Mouse (Mus musculus): ENCODE results near the gene Lgalsl. TPM values are rescaled to one million over a fixed set of nuclear protein-coding genes. Genes with fewer than 3 reads are reported as not detected.

Gene Lgalsl
- total and polyA plus RNA-seq, 3 experiments: 0.11 TPM; not detected in 2

- Histone ChIP-seq H3K9me3 (replicated peaks) (no peaks in the 10 kb centered on the region), H3K36me3 (replicated peaks) (no peaks in the 10 kb centered on the region), H3K4me3 (ENCODE audit: low read depth, low read length) (no peak overlapping the region), H3K4me1 (ENCODE audit: insufficient read depth, low read depth, low read length) (no peaks in the 10 kb centered on the region), H3K27me3 (ENCODE audit: insufficient read depth, low read length) (peaks cover 13% of the 10 kb centered on the region)
- no peak for TF ChIP-seq GATA2 (IDR thresholded peaks at IDR 0.05; ENCODE audit: borderline replicate concordance, low read depth, low read length)
- no peak for ATAC-seq (ENCODE audit: extremely low read depth, insufficient number of reproducible peaks, low FRiP score, poor library complexity, severe bottlenecking)
- DNase-seq (ENCODE audit: low spot score): no peak
Observed at GRCm38 (mm10) chr11:20813901-20814523, 16.8 kb downstream of the Lgalsl start.

- ATAC-seq (ENCODE audit: extremely low read depth, insufficient number of reproducible peaks, low FRiP score, poor library complexity, severe bottlenecking) (no peak), DNase-seq (ENCODE audit: low spot score) (no peak)
- TF ChIP-seq POLR2AphosphoS5 (IDR thresholded peaks at IDR 0.05; ENCODE audit: insufficient replicate concordance, low read depth, low read length): no peak
- TF ChIP-seq GATA1 (IDR thresholded peaks at IDR 0.05; ENCODE audit: borderline replicate concordance, low read length): no peak
- TF ChIP-seq GATA2 (IDR thresholded peaks at IDR 0.05; ENCODE audit: borderline replicate concordance, low read depth, low read length): no peak
- TF ChIP-seq TAL1 (conservative IDR thresholded peaks at IDR 0.05; ENCODE audit: low read depth, low read length): no peak
- no peak for TF ChIP-seq CTCF (IDR thresholded peaks at IDR 0.05; ENCODE audit: low read depth, low read length)
- no peak overlapping the region for H3K4me3 ChIP-seq (ENCODE audit: low read depth, low read length)
- H3K27me3 ChIP-seq (ENCODE audit: insufficient read depth, low read length): peaks cover 13% of the 10 kb centered on the region
- H3K9me3 ChIP-seq (replicated peaks): no peaks in the 10 kb centered on the region
- H3K4me1 ChIP-seq (ENCODE audit: insufficient read depth, low read depth, low read length): no peaks in the 10 kb centered on the region
- no peaks in the 10 kb centered on the region for H3K36me3 ChIP-seq (replicated peaks)
Observed at GRCm38 (mm10) chr11:20812153-20812887, 18.5 kb downstream of the Lgalsl start.

DNA sequence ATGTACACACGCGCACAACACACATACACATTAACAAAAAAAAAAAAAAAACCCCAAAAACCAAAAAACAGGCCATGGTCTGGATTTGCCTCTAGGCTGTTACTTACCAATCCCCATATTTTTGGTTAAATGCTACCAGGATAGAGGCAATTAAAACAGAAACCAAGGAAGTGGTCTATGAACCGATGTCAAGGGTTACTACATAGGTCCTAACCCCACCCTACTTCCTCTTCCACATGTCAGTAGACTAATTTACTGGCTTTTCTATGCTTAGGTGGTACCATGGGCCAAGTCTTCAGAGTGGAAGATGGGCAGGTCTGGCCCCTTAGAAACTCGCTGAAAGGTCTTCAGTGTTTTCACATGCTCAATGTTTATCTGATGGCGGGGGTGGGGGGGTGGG, 24.2 kb downstream of the Lgalsl start:
- TF ChIP-seq TAL1 (conservative IDR thresholded peaks at IDR 0.05; ENCODE audit: low read depth, low read length) (no peak), POLR2AphosphoS5 (IDR thresholded peaks at IDR 0.05; ENCODE audit: insufficient replicate concordance, low read depth, low read length) (no peak), GATA1 (IDR thresholded peaks at IDR 0.05; ENCODE audit: borderline replicate concordance, low read length) (no peak), GATA2 (IDR thresholded peaks at IDR 0.05; ENCODE audit: borderline replicate concordance, low read depth, low read length) (no peak), CTCF (IDR thresholded peaks at IDR 0.05; ENCODE audit: low read depth, low read length) (no peak)
- Histone ChIP-seq H3K27me3 (ENCODE audit: insufficient read depth, low read length) (peaks cover 4% of the 10 kb centered on the region; the same call in 1 of the 2 replicates), H3K4me3 (ENCODE audit: low read depth, low read length) (no peak overlapping the region), H3K36me3 (replicated peaks) (no peaks in the 10 kb centered on the region), H3K4me1 (ENCODE audit: insufficient read depth, low read depth, low read length) (no peaks in the 10 kb centered on the region), H3K9me3 (replicated peaks) (no peaks in the 10 kb centered on the region)
- DNase-seq (ENCODE audit: low spot score) (no peak), ATAC-seq (ENCODE audit: extremely low read depth, insufficient number of reproducible peaks, low FRiP score, poor library complexity, severe bottlenecking) (no peak)

- Histone ChIP-seq H3K9me3 (replicated peaks) (no peaks in the 10 kb centered on the region), H3K36me3 (replicated peaks) (no peaks in the 10 kb centered on the region), H3K4me3 (ENCODE audit: low read depth, low read length) (no peak overlapping the region), H3K27me3 (ENCODE audit: insufficient read depth, low read length) (peaks cover under 1% of the 10 kb centered on the region; the same call in 1 of the 2 replicates), H3K4me1 (ENCODE audit: insufficient read depth, low read depth, low read length) (no peaks in the 10 kb centered on the region)
- DNase-seq (ENCODE audit: low spot score): no peak
- ATAC-seq (ENCODE audit: extremely low read depth, insufficient number of reproducible peaks, low FRiP score, poor library complexity, severe bottlenecking): no peak
- TF ChIP-seq CTCF (IDR thresholded peaks at IDR 0.05; ENCODE audit: low read depth, low read length) (no peak), GATA1 (IDR thresholded peaks at IDR 0.05; ENCODE audit: borderline replicate concordance, low read length) (no peak), GATA2 (IDR thresholded peaks at IDR 0.05; ENCODE audit: borderline replicate concordance, low read depth, low read length) (no peak), TAL1 (conservative IDR thresholded peaks at IDR 0.05; ENCODE audit: low read depth, low read length) (no peak), POLR2AphosphoS5 (IDR thresholded peaks at IDR 0.05; ENCODE audit: insufficient replicate concordance, low read depth, low read length) (no peak)
Observed at GRCm38 (mm10) chr11:20805604-20806249, 25.1 kb downstream of the Lgalsl start.

GRCm38 (mm10) chr11:20804416-20804815, 26.4 kb downstream of the Lgalsl start:
- H3K9me3 ChIP-seq (replicated peaks): no peaks in the 10 kb centered on the region
- no peak overlapping the region for H3K4me3 ChIP-seq (ENCODE audit: low read depth, low read length)
- TF ChIP-seq GATA2 (IDR thresholded peaks at IDR 0.05; ENCODE audit: borderline replicate concordance, low read depth, low read length) (no peak), POLR2AphosphoS5 (IDR thresholded peaks at IDR 0.05; ENCODE audit: insufficient replicate concordance, low read depth, low read length) (no peak), GATA1 (IDR thresholded peaks at IDR 0.05; ENCODE audit: borderline replicate concordance, low read length) (no peak), CTCF (IDR thresholded peaks at IDR 0.05; ENCODE audit: low read depth, low read length) (no peak), TAL1 (conservative IDR thresholded peaks at IDR 0.05; ENCODE audit: low read depth, low read length) (no peak)

More at GRCm38 (mm10) chr11:20804416-20804815, 26.4 kb downstream of the Lgalsl start:
- Histone ChIP-seq H3K36me3 (replicated peaks) (no peaks in the 10 kb centered on the region), H3K27me3 (ENCODE audit: insufficient read depth, low read length) (peaks cover 8% of the 10 kb centered on the region; the same call in 1 of the 2 replicates), H3K4me1 (ENCODE audit: insufficient read depth, low read depth, low read length) (no peaks in the 10 kb centered on the region)
- no peak for ATAC-seq (ENCODE audit: extremely low read depth, insufficient number of reproducible peaks, low FRiP score, poor library complexity, severe bottlenecking)
- DNase-seq (ENCODE audit: low spot score): no peak

All from G1E (cell line).